Mouse (Mus musculus) limb, embryonic 14.5 days (tissue): ENCODE data around the gene Fam78a. TPM values are rescaled to one million over a fixed set of nuclear protein-coding genes. Genes with fewer than 3 reads are reported as not detected.

ENCODE experiments used
- ATAC-seq: fragments of 200-750 bp; cut with Nextera tagmentation; 2 replicates; pipeline ENCODE4 v1.8.0; 2017; ENCODE audit warnings: low read depth, moderate number of reproducible peaks, moderate TSS enrichment; ENCODE audit not compliant: low FRiP score
- DNase-seq: peaks from one replicate; pipeline ENCODE4 v3.0.0-alpha.2; 2015; ENCODE audit warnings: low spot score
- H3K27ac ChIP-seq: fragments of 300-500 bp; sonication (generic); replicated peaks from 2 replicates; pipeline ENCODE4 v1.5.1; 2014; ENCODE audit warnings: low read depth, mild to moderate bottlenecking, low read length, moderate library complexity, mixed read lengths
- H3K27me3 ChIP-seq: fragments of 300-500 bp; sonication (generic); 2 replicates; pipeline ENCODE4 v1.6.1; 2014; ENCODE audit warnings: low read length, mixed read lengths; ENCODE audit not compliant: control insufficient read depth, insufficient read depth
- H3K36me3 ChIP-seq: fragments of 300-500 bp; sonication (generic); 2 replicates; pipeline ENCODE4 v1.6.1; 2014; ENCODE audit warnings: mild to moderate bottlenecking, low read length, moderate library complexity, mixed read lengths; ENCODE audit not compliant: control insufficient read depth, insufficient read depth
- H3K4me1 ChIP-seq: fragments of 300-500 bp; sonication (generic); 2 replicates; pipeline ENCODE4 v1.6.1; 2014; ENCODE audit warnings: antibody characterized with exemption, low read length, mixed read lengths; ENCODE audit not compliant: control insufficient read depth, insufficient read depth
- H3K4me2 ChIP-seq: fragments of 300-500 bp; sonication (generic); replicated peaks from 2 replicates; pipeline ENCODE4 v1.6.1; 2014; ENCODE audit warnings: low read depth, mild to moderate bottlenecking, low read length, moderate library complexity; ENCODE audit not compliant: severe bottlenecking
- H3K4me3 ChIP-seq: fragments of 300-500 bp; sonication (generic); replicated peaks from 2 replicates; pipeline ENCODE4 v1.5.1; 2014; ENCODE audit warnings: low read length
- H3K9ac ChIP-seq: fragments of 300-500 bp; sonication (generic); 2 replicates; pipeline ENCODE4 v1.6.1; 2014; ENCODE audit warnings: mild to moderate bottlenecking, low read depth, low read length, moderate library complexity; ENCODE audit not compliant: severe bottlenecking
- H3K9me3 ChIP-seq: fragments of 300-500 bp; sonication (generic); 2 replicates; pipeline ENCODE4 v1.6.1; 2016; ENCODE audit warnings: low read length; ENCODE audit not compliant: control insufficient read depth
- POLR2A ChIP-seq: fragments of 200-500 bp; IDR thresholded peaks from 2 replicates; pipeline ENCODE4 v1.8.0; 2012; ENCODE audit warnings: inconsistent platforms, mild to moderate bottlenecking, moderate library complexity, borderline replicate concordance; ENCODE audit not compliant: insufficient read depth, insufficient read length; ENCODE audit errors: extremely low read depth
- WGBS: fragments of 180-500 bp; shearing (Covaris S2); extraction: QIAGEN DNeasy Blood & Tissue Kit; methylation state at CpG from one replicate; pipeline ENCODE4 v1.1.7; 2014; 5-methylcytosine and 5-hydroxymethylcytosine counted together
- polyA plus RNA-seq, 2 experiments: library from polyadenylated mRNA; depleted of rRNA in 1 of 2; stranded (reverse) in 1 of 2; unstranded in 1 of 2; fragments of >200 nt; fragmentation: Nextera tagmentation in 1 of 2; extraction: Ambion mirVana in 1 of 2; gene quantifications; 2 replicates each; pipeline versions ENCODE4 v1.2.1 to v1.2.3; 2012 to 2014

Gene Fam78a
- polyA plus RNA-seq, 2 experiments = 5.9 to 6.4 TPM

DNA sequence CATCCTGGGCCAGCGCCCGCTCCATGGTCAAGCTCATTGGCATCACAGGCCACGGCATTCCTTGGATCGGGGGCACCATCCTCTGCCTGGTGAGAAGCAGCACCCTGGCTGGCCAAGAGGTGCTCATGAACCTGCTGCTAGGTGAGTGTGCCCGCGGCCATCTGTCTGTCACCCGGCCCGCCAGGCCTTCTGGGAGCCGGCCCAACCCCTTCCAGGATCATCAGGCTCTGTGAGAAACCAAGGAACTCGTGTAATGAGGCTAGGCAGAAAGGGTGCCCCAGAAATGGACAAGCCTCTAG, 11.4 kb upstream of the Fam78a start:
- 80% methylated on average over 10 of the region's 10 CpGs for WGBS
- Histone ChIP-seq H3K9ac (peak overlapping the region; percentile 55), H3K4me1 (no peaks in the 10 kb centered on the region), H3K4me3 (peak overlapping the region; percentile 27), H3K36me3 (no peaks in the 10 kb centered on the region), H3K27ac (no peak overlapping the region), H3K27me3 (no peaks in the 10 kb centered on the region), H3K4me2 (peak overlapping the region; percentile 44), H3K9me3 (no peaks in the 10 kb centered on the region)
- no peak for ATAC-seq
- DNase-seq = no peak
- no peak for TF ChIP-seq POLR2A

DNA sequence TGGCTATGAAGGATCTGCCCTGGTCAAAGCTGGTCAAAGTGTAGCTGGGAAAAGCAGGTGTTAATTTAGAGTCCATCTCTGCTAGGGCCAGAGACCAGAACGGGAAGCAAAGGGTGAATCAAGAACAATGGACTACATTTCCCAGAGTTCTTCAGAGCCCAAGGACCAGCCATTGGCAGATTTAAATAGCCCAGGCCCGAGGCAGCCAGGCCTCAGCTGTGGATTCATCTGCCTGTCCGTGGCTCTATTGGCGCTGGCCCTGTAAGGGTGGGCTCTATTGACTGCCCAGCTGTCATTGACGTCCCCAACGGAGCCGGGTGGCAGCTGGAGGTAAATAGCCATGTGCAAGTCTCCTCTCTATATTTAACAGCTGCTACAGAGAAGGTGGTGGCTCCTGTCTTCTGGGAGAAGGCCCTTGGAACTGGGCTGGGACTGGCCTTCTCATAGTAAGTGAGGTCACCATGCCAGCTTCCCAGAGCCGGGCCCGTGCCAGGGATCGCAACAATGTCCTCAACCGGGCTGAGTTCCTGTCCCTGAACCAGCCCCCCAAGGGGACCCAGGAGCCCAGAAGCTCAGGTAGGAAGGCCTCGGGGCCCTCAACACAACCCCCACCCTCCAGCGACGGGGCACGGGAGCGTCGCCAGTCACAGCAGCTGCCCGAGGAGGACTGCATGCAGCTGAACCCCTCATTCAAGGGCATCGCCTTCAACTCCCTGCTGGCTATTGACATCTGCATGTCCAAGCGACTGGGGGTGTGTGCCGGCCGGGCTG, 10.9 kb upstream of the Fam78a start, which contains the start of gene Plpp7:
TSS of gene Plpp7 (plus strand) at position 178 of the 771 bp plus-strand sequence.
- Histone ChIP-seq H3K36me3 (no peaks in the 10 kb centered on the region), H3K27ac (no peak within 1 kb of the TSS), H3K9ac (peak within 1 kb of the TSS; percentile 55), H3K4me1 (no peaks in the 10 kb centered on the region), H3K27me3 (no peaks in the 10 kb centered on the region), H3K4me2 (peak within 1 kb of the TSS; percentile 44), H3K4me3 (peak within 1 kb of the TSS; percentile 27), H3K9me3 (no peaks in the 10 kb centered on the region)
- WGBS = 56% methylated on average over 22 of the region's 22 CpGs
- no peak for TF ChIP-seq POLR2A
- DNase-seq = peak; percentile 73
- ATAC-seq = peak; percentile 90

DNA sequence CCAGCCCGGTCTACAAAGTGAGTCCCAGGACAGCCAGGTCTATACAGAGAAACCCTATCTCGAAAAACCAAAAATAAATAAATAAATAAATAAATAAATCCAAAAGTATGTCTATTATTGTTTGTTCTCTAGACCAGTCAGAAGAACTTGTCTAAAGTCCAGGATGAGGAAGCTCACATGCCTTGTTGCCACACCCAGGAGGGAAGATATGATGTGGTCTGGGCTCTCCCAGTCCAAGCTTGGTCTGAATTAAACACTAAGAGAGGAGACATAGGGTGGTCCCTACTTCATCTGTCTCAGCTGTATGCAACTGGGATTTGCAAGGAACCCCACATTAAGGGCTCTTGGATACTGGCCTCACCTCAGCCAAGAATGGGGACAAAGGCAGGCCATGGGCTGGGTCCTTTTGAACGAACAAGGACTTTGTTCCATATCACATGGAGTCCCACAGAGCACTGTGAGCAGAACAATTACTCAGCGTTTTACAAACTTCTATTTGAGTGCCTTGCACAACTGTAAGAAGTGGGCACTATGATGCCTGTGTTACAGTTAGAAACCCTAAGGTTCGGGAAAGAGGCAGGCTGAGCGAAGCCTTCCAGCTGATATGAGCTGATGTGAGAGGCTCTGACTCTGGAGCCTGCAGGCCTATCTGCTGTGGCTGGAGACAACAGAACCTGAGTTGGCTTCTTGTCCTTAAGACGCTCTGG, 9.5 kb upstream of the Fam78a start:
- WGBS = 89% methylated on average over 7 of the region's 7 CpGs
- no peaks in the 10 kb centered on the region for H3K36me3 ChIP-seq
- no peaks in the 10 kb centered on the region for H3K27me3 ChIP-seq
- H3K9ac ChIP-seq = no peak overlapping the region
- H3K4me2 ChIP-seq = no peak overlapping the region
- no peak for TF ChIP-seq POLR2A
- ATAC-seq (no peak), DNase-seq (no peak)
- no peak overlapping the region for H3K27ac ChIP-seq
- H3K4me3 ChIP-seq = no peak overlapping the region
- no peaks in the 10 kb centered on the region for H3K9me3 ChIP-seq
- peaks cover 1% of the 10 kb centered on the region; the same call in 1 of the 2 replicates for H3K4me1 ChIP-seq

DNA sequence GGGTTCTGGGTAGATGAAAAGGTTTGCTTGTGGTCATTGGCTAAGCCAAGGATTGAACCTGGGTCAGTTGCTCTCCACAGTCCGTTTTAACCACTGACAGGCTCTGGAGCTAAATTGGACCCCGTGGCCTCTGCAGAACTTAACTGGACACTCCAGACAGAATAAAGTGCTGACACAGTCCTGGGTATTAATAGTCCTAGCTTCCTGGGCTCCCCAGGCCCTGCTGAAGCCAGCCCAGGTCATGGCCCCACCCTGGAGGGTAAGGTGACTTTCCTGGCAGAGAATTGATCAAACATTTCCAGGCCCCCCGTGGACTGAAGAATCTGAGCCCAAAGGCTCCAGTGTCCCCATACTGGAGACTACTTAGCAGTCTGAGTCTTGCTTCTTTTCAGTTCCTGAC, 7.3 kb upstream of the Fam78a start:
- Histone ChIP-seq H3K4me3 (no peak overlapping the region), H3K9ac (no peak overlapping the region), H3K36me3 (no peaks in the 10 kb centered on the region), H3K4me1 (peaks cover 10% of the 10 kb centered on the region), H3K27ac (no peak overlapping the region), H3K9me3 (no peaks in the 10 kb centered on the region), H3K27me3 (peaks cover 6% of the 10 kb centered on the region; the same call in 1 of the 2 replicates), H3K4me2 (no peak overlapping the region)
- WGBS = 55% methylated on average over 3 of the region's 3 CpGs
- no peak for DNase-seq
- no peak for ATAC-seq
- TF ChIP-seq POLR2A = no peak

DNA sequence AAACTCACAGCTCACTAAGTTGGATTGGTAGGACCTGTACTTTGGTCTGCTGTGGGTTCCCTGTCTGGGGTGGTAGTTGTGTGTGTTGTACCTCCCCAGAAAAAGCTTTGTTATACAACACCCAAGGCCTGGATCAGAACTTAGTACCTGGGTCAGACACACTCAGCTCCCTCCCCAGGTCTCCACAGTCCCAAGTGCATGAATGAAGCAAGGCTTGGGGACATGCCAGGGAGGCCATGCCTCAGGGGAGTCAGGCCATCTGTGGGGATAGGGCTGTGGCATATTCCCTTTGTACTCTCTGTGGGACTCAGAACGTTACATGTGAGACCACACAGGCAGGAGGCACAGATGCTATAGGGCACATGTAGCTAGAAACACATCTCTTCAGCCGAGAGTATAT, 5.5 kb upstream of the Fam78a start:
- ATAC-seq = no peak
- WGBS = 78% methylated on average over 2 of the region's 2 CpGs
- Histone ChIP-seq H3K9ac (no peak overlapping the region), H3K9me3 (no peaks in the 10 kb centered on the region), H3K27ac (no peak overlapping the region), H3K4me2 (no peak overlapping the region), H3K36me3 (no peaks in the 10 kb centered on the region), H3K27me3 (peaks cover 6% of the 10 kb centered on the region; the same call in 1 of the 2 replicates), H3K4me1 (peaks cover 10% of the 10 kb centered on the region), H3K4me3 (no peak overlapping the region)
- DNase-seq = no peak
- no peak for TF ChIP-seq POLR2A
